Mouse (Mus musculus): ENCODE measurements around the gene Colgalt2.

Colgalt2 gene

GRCm38 (mm10) chr1:152538817-152539216 is 139.2 kb downstream of the Colgalt2 start:
- DNase-seq, result no peak

DNA sequence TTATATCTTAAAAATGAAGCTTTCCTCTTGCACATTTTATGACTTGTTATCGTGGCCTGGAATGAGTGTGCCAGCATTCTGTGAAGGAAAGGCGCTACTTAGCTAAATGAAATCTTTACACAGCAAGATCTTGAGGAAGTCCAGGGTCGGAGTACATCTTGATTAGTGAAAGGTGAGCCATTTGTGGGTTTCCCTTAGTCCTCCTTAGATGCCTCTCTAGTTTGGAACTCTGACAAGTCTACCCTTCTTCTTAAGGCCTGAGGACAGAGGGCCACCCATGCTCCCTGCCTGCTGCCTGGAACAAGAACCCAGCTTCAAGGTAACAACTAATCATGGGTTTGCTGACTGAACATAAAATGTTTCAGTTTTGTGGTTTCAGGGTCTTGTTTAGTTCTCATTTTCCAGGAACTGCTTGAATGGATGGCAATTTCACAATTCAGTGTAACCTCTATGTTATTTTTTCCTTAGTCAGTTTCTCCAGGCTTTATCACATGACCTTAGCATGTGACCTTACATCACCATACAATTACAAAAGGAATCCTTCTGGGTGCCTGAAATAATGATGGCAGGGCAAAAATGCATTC is 140.8 kb downstream of the Colgalt2 start:
- DNase-seq, result no peak

- DNase-seq, result no peak
Measured at GRCm38 (mm10) chr1:152542747-152543378, 143.2 kb downstream of the Colgalt2 start.

- no peak for DNase-seq
Measured at GRCm38 (mm10) chr1:152543449-152544159, 144.0 kb downstream of the Colgalt2 start.

DNA sequence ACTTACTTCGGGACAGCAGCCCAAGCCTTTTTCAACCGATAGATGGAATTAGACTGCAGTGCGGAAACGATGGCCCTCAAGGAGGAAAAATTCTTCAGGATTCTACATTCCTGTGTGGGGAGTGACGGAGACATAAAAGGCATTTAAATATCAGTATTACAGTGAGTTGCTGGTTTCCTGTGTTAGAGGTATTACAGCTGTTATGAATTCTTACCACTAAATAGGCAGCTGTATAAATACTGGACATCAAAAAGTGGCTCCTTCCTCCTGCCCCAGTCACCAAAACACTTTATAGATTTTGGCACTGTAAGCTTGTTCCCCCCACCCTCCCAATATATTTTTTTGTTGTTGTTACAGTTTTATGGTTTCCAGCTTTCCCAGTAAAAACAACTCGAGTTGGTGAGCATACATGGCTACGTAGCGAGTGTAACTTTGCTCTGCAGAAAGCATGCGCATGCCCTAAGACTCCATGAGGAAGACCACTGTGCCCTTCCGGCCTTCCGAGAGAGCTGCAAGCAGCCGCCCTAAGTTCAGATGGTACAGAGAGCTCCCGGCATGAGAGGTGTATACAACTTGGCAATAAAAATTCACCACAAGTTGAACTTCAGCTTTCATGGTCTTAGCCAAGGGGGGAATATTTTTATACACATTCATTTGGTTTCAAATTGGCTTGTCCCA is 149.6 kb downstream of the Colgalt2 start:
- no peak for DNase-seq

DNA sequence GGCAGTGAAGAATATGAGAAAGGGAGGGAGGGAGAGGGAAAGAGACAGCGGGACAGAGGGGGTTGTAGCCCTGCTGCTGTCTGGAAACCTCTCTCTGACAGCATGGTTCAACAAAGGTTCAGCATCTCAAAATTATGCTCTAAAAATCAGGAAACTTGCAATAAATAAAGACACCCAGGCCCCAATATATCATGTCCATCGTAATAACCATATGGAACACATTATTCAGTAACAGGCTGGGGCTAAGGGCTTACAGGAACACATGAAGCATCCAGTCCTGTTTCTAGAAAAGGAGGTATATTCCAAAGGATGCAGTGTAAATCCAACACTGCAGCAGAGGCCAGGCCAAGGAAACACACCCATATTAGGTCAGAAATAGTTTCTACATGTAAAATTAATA is 150.9 kb downstream of the Colgalt2 start:
- no peak for DNase-seq

GRCm38 (mm10) chr1:152550973-152551372 is 151.3 kb downstream of the Colgalt2 start:
- DNase-seq, result no peak

DNA sequence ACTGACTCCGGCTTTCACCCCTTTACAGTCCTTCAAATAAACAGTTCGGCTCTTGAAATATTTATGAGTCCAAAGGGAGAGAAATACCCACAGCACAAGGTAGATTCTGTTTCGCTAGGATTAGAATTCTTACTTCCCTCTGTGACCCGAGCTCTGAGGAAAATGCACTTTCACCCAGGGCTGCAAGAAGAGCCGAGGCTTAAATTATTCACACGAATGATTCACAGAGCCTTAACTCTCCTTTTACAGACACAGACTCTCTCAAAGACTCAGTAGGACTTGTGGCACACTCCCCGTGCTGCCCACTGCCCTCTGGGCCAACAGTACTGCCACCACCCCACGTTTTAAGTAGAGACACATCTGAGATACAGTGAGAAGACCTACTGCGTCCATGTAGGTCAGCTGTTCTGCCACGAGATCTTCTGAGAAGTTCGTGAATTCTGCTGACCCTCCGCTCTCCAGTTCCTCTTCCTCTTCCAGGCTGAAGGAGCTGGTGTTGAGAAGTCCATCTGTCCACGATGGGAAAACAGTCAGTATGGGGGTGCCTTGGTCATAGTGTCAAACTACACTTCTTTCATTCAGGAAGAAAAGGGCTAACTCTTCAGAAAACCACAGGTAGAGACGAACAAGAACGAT is 154.4 kb downstream of the Colgalt2 start:
- DNase-seq, result no peak

DNA sequence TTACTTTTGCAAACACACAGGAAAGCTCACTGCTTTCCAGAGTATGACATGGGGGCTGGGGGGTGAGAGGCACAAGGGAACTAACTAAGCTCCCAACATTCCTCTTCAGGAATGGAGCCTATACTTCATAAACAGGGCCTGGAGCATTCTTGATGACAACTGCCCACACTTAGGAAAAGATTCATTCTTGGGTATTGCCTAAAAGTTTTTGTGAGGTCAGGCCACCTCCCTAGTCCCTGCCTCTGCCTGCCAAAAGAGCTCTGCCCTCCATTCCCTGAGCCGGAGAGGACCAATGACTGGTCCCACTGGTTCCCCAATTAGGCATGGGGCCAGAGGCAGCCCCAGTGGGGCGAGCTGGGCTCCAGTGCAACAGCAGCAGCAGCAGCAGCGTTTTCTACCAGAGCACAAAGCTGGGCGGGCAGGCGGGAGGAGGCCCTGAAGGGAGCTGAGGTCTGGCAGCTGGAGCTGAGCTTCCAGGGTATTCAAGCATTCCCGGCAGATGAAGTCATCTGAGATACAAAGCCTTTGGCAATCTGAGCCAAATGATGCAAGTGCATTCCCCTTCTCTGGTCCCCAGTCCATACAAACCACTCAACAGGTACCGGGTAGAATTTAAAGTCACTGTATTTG is 156.4 kb downstream of the Colgalt2 start:
- peak; percentile 72 for DNase-seq

GRCm38 (mm10) chr1:152556576-152557281 is 157.1 kb downstream of the Colgalt2 start:
- DNase-seq, result no peak
